Mouse (Mus musculus) liver, postnatal 0 days (tissue): ENCODE measurements around the gene Itih3.

ENCODE experiments used
- CTCF ChIP-seq: sonication (generic); IDR thresholded peaks from 2 replicates; pipeline ENCODE4 v1.5.1; 2016; ENCODE audit warnings: antibody characterized with exemption, low read depth
- EP300 ChIP-seq: IDR thresholded peaks from 2 replicates; pipeline ENCODE4 v1.6.1; 2016; ENCODE audit warnings: antibody characterized with exemption, low read depth, mild to moderate bottlenecking

GRCm38 (mm10) chr14:30878958-30879571 lies 44.5 kb downstream of the Itih3 start, which contains the start of gene Mustn1:
- TF ChIP-seq CTCF (no peak), EP300 (no peak)
